Mouse (Mus musculus) forebrain, embryonic 15.5 days (tissue): ENCODE data around the gene Rnf186. TPM values are rescaled to one million over a fixed set of nuclear protein-coding genes. Genes with fewer than 3 reads are reported as not detected.
A peak's percentile ranks its signal among the peaks of the same experiment; 100 is the strongest.
"Not testable (repeated sequence)": the region's sequence is repeated elsewhere in the genome, so short reads cannot be mapped to it uniquely, and the experiment has no call there.

ENCODE experiments used
- ATAC-seq: fragments of 200-750 bp; cut with Nextera tagmentation; replicated peaks from 2 replicates; pipeline ENCODE4 v1.8.0; 2017; ENCODE audit warnings: mild to moderate bottlenecking, moderate TSS enrichment, moderate library complexity
- H3K27ac ChIP-seq: fragments of 300-500 bp; sonication (generic); replicated peaks from 2 replicates; pipeline ENCODE4 v1.5.1; 2015; ENCODE audit warnings: mild to moderate bottlenecking, inconsistent platforms
- H3K27me3 ChIP-seq: fragments of 300-500 bp; sonication (generic); 2 replicates; pipeline ENCODE4 v1.6.1; 2015; ENCODE audit warnings: inconsistent platforms
- H3K36me3 ChIP-seq: fragments of 300-500 bp; sonication (generic); 2 replicates; pipeline ENCODE4 v1.6.1; 2015; ENCODE audit warnings: mild to moderate bottlenecking, inconsistent platforms
- H3K4me1 ChIP-seq: fragments of 300-500 bp; sonication (generic); 2 replicates; pipeline ENCODE4 v1.6.1; 2015; ENCODE audit warnings: inconsistent platforms
- H3K4me2 ChIP-seq: fragments of 300-500 bp; sonication (generic); replicated peaks from 2 replicates; pipeline ENCODE4 v1.6.1; 2015; ENCODE audit warnings: mild to moderate bottlenecking, inconsistent platforms
- H3K4me3 ChIP-seq: fragments of 300-500 bp; sonication (generic); 2 replicates; pipeline ENCODE4 v1.5.1; 2015; ENCODE audit warnings: mild to moderate bottlenecking, inconsistent platforms
- H3K9ac ChIP-seq: fragments of 300-500 bp; sonication (generic); replicated peaks from 2 replicates; pipeline ENCODE4 v1.6.1; 2015; ENCODE audit warnings: mild to moderate bottlenecking, inconsistent platforms
- H3K9me3 ChIP-seq: fragments of 300-500 bp; sonication (generic); 2 replicates; pipeline ENCODE4 v1.6.1; 2016; ENCODE audit warnings: inconsistent platforms
- WGBS: fragments of 180-500 bp; shearing (Covaris S2); methylation state at CpG from one replicate; pipeline ENCODE4 v1.1.7; 2015; ENCODE audit warnings: mixed read lengths; 5-methylcytosine and 5-hydroxymethylcytosine counted together
- polyA plus RNA-seq: library from polyadenylated mRNA; unstranded; fragments of >200 nt; fragmentation: Nextera tagmentation; extraction: Ambion mirVana; gene quantifications from 2 replicates; pipeline ENCODE4 v1.2.1, GENCODE M21; 2015

Rnf186 gene
- polyA plus RNA-seq, 1 experiment from 2014 or later = not detected

DNA sequence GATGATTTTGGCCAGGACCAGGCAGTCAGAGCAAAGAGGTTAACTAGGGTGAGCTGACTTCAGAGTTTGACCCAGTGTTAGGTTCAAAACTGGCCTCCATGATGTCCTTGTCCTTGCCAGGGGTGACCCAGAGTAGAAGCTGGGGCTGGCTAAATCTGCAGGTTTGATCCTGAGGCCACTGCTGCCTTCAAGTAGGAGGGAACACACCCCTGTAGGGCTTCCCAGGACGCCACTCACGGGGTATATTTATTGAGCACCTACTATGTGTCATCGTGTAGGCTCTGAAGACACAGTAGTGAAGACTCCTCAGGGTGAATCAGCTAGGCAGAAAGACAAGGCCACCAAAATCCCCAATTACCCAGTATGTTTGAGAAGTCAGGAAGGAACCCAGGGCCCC, 6.8 kb downstream of the Rnf186 start:
- Histone ChIP-seq H3K4me3 (peak overlapping the region; percentile 43), H3K27ac (no peak overlapping the region), H3K9ac (0 out of 2 replicates have a peak overlapping the region, but pooled peaks have one; percentile 68), H3K9me3 (no peaks in the 10 kb centered on the region), H3K4me2 (peak overlapping the region; percentile 90), H3K4me1 (peaks cover 17% of the 10 kb centered on the region), H3K36me3 (no peaks in the 10 kb centered on the region), H3K27me3 (no peaks in the 10 kb centered on the region)
- peak; percentile 19; the same call in 1 of the 2 replicates for ATAC-seq
- 71% methylated on average over 3 of the region's 3 CpGs for WGBS

DNA sequence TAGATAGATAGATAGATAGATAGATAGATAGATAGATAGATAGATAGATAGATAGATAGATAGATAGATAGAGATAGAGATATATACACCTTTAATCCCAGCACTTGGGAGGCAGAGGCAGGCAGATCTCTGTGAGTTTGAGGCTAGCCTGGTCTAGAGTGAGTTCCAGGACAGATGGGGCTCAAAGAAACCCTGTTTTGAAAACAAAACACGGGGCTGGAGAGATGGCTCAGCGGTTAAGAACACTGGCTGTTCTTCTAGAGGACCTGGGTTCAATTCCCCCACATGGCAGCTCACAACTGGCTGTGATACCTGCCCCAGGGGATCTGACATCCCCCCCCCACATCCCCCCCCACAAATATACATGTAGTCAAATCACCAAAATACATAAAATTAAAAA, 7.6 kb downstream of the Rnf186 start:
- not testable (repeated sequence) for H3K27ac ChIP-seq, H3K4me2 ChIP-seq, ATAC-seq, H3K36me3 ChIP-seq, H3K9me3 ChIP-seq, H3K4me3 ChIP-seq, H3K9ac ChIP-seq, H3K27me3 ChIP-seq
- H3K4me1 ChIP-seq = peaks cover 17% of the 10 kb centered on the region
- WGBS = 85% methylated on average over 2 of the region's 2 CpGs

- no peak for ATAC-seq
- Histone ChIP-seq H3K36me3 (no peaks in the 10 kb centered on the region), H3K27me3 (no peaks in the 10 kb centered on the region), H3K4me3 (no peak overlapping the region), H3K27ac (no peak overlapping the region), H3K9ac (no peak overlapping the region), H3K9me3 (no peaks in the 10 kb centered on the region), H3K4me1 (peaks cover 17% of the 10 kb centered on the region), H3K4me2 (no peak overlapping the region)
- 85% methylated on average over 3 of the region's 3 CpGs for WGBS
These were observed 8.3 kb downstream of the Rnf186 start for GRCm38 (mm10) chr4:138975194-138975593.

GRCm38 (mm10) chr4:138976046-138976445, 9.1 kb downstream of the Rnf186 start:
- Histone ChIP-seq H3K27ac (no peak overlapping the region), H3K36me3 (no peaks in the 10 kb centered on the region), H3K9ac (no peak overlapping the region), H3K27me3 (no peaks in the 10 kb centered on the region), H3K9me3 (no peaks in the 10 kb centered on the region), H3K4me1 (peaks cover 17% of the 10 kb centered on the region), H3K4me3 (no peak overlapping the region), H3K4me2 (no peak overlapping the region)
- 86% methylated on average over 6 of the region's 6 CpGs for WGBS
- ATAC-seq = no peak

DNA sequence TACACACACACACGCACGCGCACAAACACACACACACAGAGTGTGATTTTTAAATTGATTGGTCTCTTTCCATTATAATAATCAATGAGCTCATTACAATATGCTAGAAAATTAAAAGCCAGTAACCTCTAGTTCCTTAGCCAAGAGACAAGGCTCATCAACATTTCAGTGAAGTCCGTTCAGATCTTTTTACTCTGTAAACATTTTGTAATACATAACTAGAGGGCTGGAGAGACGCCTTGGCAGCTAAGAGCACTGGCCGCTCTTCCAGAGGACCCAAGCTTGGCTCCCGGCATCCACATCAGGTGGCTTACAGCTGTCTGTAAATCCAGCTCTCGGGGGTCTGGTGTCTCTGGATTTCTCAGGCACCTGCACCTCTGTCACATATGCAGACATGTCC, 13.1 kb downstream of the Rnf186 start:
- Histone ChIP-seq H3K4me1 (no peaks in the 10 kb centered on the region), H3K4me3 (no peak overlapping the region), H3K9ac (no peak overlapping the region), H3K4me2 (no peak overlapping the region), H3K27ac (no peak overlapping the region), H3K27me3 (no peaks in the 10 kb centered on the region), H3K36me3 (no peaks in the 10 kb centered on the region), H3K9me3 (no peaks in the 10 kb centered on the region)
- ATAC-seq = no peak
- 92% methylated on average over 8 of the region's 8 CpGs for WGBS

DNA sequence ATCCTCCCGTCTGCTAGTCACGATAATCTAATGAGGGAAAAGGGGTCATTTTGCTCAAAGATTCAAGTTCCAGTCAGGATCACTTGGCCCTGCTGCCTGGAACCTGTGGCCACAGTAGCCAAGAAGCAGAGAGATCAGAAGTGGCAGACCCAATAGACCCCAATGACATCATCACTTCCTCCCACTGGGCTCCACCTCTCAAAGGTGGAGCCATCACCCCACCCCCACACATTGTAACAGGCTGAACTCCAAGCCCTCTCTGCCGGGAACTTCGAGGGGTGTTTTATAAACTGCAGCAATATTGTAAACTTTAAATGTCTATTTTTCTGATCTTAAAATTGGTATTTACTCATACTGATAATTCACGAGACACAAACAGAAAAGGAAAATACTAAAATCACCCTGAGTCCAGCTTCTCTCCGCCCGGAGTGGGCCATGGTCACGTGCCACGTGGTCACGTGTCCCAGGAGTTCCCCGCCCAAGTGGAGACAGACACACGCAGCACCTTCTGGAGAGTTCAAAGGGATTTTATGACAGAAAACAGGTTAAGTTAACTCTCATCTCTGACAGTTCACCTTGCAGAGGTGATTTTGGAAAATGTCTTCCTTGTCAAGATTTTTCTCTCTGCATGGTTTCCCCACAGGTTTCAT, 14.0 kb downstream of the Rnf186 start:
- Histone ChIP-seq H3K36me3 (no peaks in the 10 kb centered on the region), H3K9ac (no peak overlapping the region), H3K4me2 (no peak overlapping the region), H3K27me3 (no peaks in the 10 kb centered on the region), H3K9me3 (no peaks in the 10 kb centered on the region), H3K4me1 (no peaks in the 10 kb centered on the region), H3K27ac (no peak overlapping the region), H3K4me3 (no peak overlapping the region)
- WGBS = 28% methylated on average over 12 of the region's 12 CpGs
- no peak for ATAC-seq

DNA sequence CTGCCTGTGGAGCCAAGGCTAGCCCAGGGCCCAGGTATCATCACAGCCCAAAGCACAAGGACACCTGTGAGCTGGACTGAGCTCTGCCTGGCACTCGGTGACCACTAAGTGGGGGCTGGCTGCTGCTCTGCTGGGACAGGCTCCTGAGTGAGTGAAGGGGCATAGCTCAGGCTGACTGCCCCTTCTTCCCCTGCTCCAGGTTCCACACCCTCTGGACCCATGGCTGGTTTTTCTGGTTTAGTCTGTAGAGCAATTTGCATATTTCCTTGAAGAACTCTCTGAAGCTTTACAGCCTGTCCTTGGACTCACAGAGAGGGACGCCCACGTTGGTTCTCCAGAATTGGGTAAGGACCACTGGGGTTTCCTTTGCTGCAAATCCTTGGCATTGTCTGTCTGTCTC, 16.5 kb downstream of the Rnf186 start:
- ATAC-seq = no peak
- Histone ChIP-seq H3K27ac (no peak overlapping the region), H3K36me3 (no peaks in the 10 kb centered on the region), H3K27me3 (no peaks in the 10 kb centered on the region), H3K9ac (no peak overlapping the region), H3K9me3 (no peaks in the 10 kb centered on the region), H3K4me2 (no peak overlapping the region), H3K4me3 (no peak overlapping the region), H3K4me1 (no peaks in the 10 kb centered on the region)
- WGBS = 82% methylated on average over 3 of the region's 3 CpGs

DNA sequence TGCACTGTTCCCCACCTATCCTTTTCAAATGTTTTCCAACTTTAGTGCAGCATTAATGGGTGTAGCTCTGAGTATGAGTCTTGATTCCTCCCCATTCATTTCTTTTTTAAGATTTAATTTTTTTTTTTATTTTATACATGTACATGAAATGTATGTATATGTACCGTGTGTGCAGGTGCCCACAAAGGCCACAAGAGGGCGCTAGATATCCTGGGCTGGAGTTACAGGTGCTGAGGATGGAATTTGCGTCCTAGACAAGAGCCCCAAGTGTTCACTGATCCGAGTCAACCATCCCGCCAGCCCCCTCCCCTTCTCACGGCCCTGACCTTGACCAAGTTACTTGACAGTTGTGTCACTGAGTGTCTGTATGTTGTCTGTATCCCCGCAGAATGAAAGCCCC, 17.8 kb downstream of the Rnf186 start:
- Histone ChIP-seq H3K4me3 (no peak overlapping the region), H3K27me3 (no peaks in the 10 kb centered on the region), H3K4me2 (no peak overlapping the region), H3K9ac (no peak overlapping the region), H3K9me3 (no peaks in the 10 kb centered on the region), H3K27ac (no peak overlapping the region), H3K36me3 (no peaks in the 10 kb centered on the region), H3K4me1 (no peaks in the 10 kb centered on the region)
- WGBS = 79% methylated on average over 7 of the region's 7 CpGs
- no peak for ATAC-seq

- no peak for ATAC-seq
- WGBS = 29% methylated on average over 5 of the region's 5 CpGs
- H3K9ac ChIP-seq = no peak overlapping the region
- H3K27me3 ChIP-seq = no peaks in the 10 kb centered on the region
- H3K4me2 ChIP-seq = no peak overlapping the region
- no peak overlapping the region for H3K4me3 ChIP-seq
- H3K9me3 ChIP-seq = no peaks in the 10 kb centered on the region
- no peak overlapping the region for H3K27ac ChIP-seq
- no peaks in the 10 kb centered on the region for H3K4me1 ChIP-seq
- H3K36me3 ChIP-seq = no peaks in the 10 kb centered on the region
These were observed 19.4 kb downstream of the Rnf186 start for GRCm38 (mm10) chr4:138986280-138986679.

DNA sequence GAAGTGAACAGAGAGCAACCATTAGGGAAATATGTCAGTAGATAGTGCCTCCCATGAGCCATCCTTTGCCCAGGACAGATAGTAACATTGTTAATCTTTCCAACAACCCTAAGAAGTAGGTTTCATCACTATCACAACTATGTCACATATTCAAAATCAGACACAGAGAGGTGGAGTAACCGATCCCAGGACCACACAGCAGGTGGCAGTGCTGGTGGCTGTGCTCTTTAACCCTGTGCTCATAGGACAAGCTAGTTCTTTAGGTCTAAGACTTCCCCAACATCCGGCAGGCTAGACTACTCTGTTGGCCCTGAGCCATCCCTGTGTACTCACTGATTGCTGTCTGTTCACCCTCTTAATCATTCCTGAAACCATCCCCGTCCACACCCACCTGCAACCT, 27.5 kb downstream of the Rnf186 start:
- Histone ChIP-seq H3K9me3 (no peaks in the 10 kb centered on the region), H3K4me1 (no peaks in the 10 kb centered on the region), H3K36me3 (no peaks in the 10 kb centered on the region), H3K4me2 (no peak overlapping the region), H3K27me3 (no peaks in the 10 kb centered on the region), H3K27ac (no peak overlapping the region), H3K4me3 (no peak overlapping the region), H3K9ac (no peak overlapping the region)
- WGBS = 74% methylated on average over 3 of the region's 3 CpGs
- no peak for ATAC-seq

DNA sequence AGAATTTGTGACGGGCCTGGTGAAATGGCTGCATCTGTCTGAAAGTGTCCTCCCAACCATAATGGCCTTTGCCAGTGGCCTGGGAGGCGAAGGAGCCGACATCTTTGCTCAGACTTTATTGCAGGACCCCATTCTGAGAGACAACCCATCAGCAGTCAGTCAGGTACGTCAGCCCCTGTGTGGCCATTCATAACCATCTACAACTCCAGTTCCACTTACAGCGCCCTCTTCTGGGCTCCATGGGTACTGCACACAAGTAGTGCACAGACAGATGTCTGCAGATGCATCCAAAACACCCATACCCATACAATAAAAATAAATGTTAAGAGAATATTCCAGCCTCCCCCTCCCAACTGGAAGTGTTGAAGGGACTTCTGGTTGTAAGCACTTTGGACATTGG, 29.5 kb downstream of the Rnf186 start:
- H3K9me3 ChIP-seq = no peaks in the 10 kb centered on the region
- H3K27ac ChIP-seq = no peak overlapping the region
- H3K36me3 ChIP-seq = no peaks in the 10 kb centered on the region
- no peak for ATAC-seq
- no peak overlapping the region for H3K4me3 ChIP-seq
- 77% methylated on average over 5 of the region's 5 CpGs for WGBS
- H3K4me1 ChIP-seq = no peaks in the 10 kb centered on the region
- H3K27me3 ChIP-seq = no peaks in the 10 kb centered on the region
- no peak overlapping the region for H3K9ac ChIP-seq
- H3K4me2 ChIP-seq = no peak overlapping the region

DNA sequence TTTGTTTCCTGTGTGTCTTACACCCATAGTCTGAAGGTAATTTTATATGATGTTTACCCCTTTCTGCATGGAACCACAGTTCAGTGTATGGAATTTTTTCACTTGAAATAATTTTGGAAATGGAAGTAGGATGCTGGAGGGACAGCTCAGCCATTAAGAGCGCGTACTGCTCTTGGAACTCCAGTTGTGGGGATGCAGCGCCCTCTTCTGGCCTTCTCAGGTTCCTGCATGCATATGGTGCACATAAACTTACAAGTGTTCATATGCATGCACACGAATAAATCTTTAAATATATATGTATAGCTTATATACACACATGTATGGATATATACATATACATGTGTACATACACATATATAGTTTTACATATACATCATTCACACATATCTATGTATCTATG, 30.2 kb downstream of the Rnf186 start:
- ATAC-seq = no peak
- H3K27me3 ChIP-seq = no peaks in the 10 kb centered on the region
- no peak overlapping the region for H3K4me2 ChIP-seq
- no peak overlapping the region for H3K4me3 ChIP-seq
- no peaks in the 10 kb centered on the region for H3K36me3 ChIP-seq
- no peaks in the 10 kb centered on the region for H3K4me1 ChIP-seq
- H3K9me3 ChIP-seq = no peaks in the 10 kb centered on the region
- H3K9ac ChIP-seq = no peak overlapping the region
- 92% methylated on average over 4 of the region's 4 CpGs for WGBS
- H3K27ac ChIP-seq = no peak overlapping the region

DNA sequence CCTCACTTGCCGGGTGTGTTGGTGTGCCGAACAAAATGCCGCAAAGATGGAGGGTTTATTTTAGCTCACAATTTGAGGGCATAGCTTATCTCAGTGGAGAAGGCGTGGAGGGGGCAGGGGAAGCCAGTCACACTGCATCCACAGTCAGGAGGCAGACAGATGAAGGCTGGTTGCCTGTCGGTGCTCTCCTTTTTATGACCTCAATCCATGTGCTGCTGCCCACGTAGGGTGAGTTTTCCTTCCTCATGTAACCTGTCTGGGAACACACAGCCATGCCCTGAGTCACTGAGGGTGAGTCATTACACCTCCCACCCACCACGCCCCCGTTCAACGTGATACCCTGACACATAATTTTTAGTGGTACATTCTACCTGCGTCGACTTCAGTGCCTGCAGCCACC, 31.7 kb downstream of the Rnf186 start:
- no peak overlapping the region for H3K9ac ChIP-seq
- no peak overlapping the region for H3K27ac ChIP-seq
- no peaks in the 10 kb centered on the region for H3K36me3 ChIP-seq
- H3K4me3 ChIP-seq = no peak overlapping the region
- H3K27me3 ChIP-seq = no peaks in the 10 kb centered on the region
- H3K4me1 ChIP-seq = no peaks in the 10 kb centered on the region
- no peaks in the 10 kb centered on the region for H3K9me3 ChIP-seq
- no peak for ATAC-seq
- 90% methylated on average over 11 of the region's 11 CpGs for WGBS
- H3K4me2 ChIP-seq = no peak overlapping the region
